Mouse (Mus musculus): ENCODE measurements around the gene Rfc2. TPM values are rescaled to one million over a fixed set of nuclear protein-coding genes. Genes with fewer than 3 reads are reported as not detected.
A peak's percentile ranks its signal among the peaks of the same experiment; 100 is the strongest.
"Not testable (repeated sequence)": the region's sequence is repeated elsewhere in the genome, so short reads cannot be mapped to it uniquely, and the experiment has no call there.

Gene Rfc2
- polyA plus RNA-seq, 2 experiments, result 102 to 180 TPM

GRCm38 (mm10) chr5:134646461-134646860 lies 65.3 kb downstream of the Rfc2 start:
- Histone ChIP-seq H3K4me1 (replicated peaks; ENCODE audit: control insufficient read depth in 2 of 2, insufficient read depth in 2 of 2, low read length in 1 of 2) (peaks cover 0 to 3% of the 10 kb centered on the region in 2 experiments; a peak in 2 of 4 replicates), H3K27ac (no peak overlapping the region), H3K4me3 (ENCODE audit: insufficient read depth in 1 of 2, low read depth in 2 of 2, low read length in 2 of 2) (no peak overlapping the region), H3K36me3 (replicated peaks; ENCODE audit: control insufficient read depth, insufficient read depth, low read depth) (no peaks in the 10 kb centered on the region), H3K4me2 (ENCODE audit: low read depth) (no peak overlapping the region), H3K9me3 (ENCODE audit: control insufficient read depth, low read length) (no peaks in the 10 kb centered on the region), H3K9ac (replicated peaks) (no peak overlapping the region), H3K27me3 (ENCODE audit: control insufficient read depth, insufficient read depth, low read length) (no peaks in the 10 kb centered on the region)
- WGBS (ENCODE audit: insufficient replicate concordance), result 52% methylated on average over 4 of the region's 4 CpGs
- TF ChIP-seq CTCF (IDR thresholded peaks at IDR 0.05; ENCODE audit: low read depth), result peak; percentile 19; the same call in 1 of the 2 replicates
- TF ChIP-seq EP300 (IDR thresholded peaks at IDR 0.05; ENCODE audit: low read depth), result no peak
- DNase-seq (ENCODE audit: low read depth in 3 of 3, low spot score in 3 of 3), result no peak
- ATAC-seq (ENCODE audit: insufficient read depth), result no peak

- 0 out of 2 replicates have a peak, but pooled peaks have one; percentile 14 for ATAC-seq (ENCODE audit: insufficient read depth)
- DNase-seq (ENCODE audit: low read depth in 3 of 3, low spot score in 3 of 3), result no peak
These were observed 66.2 kb downstream of the Rfc2 start for GRCm38 (mm10) chr5:134647394-134647793.

GRCm38 (mm10) chr5:134648976-134649375 lies 67.8 kb downstream of the Rfc2 start:
- 55% methylated on average over 3 of the region's 4 CpGs for WGBS (ENCODE audit: insufficient replicate concordance)

More at GRCm38 (mm10) chr5:134647394-134647793, 66.2 kb downstream of the Rfc2 start:
- no peak overlapping the region for H3K9ac ChIP-seq (replicated peaks)
- H3K4me3 ChIP-seq (ENCODE audit: insufficient read depth in 1 of 2, low read depth in 2 of 2, low read length in 2 of 2), result no peak overlapping the region
- H3K36me3 ChIP-seq (replicated peaks; ENCODE audit: control insufficient read depth, insufficient read depth, low read depth), result no peaks in the 10 kb centered on the region
- H3K9me3 ChIP-seq (ENCODE audit: control insufficient read depth, low read length), result no peaks in the 10 kb centered on the region
- H3K4me1 ChIP-seq (replicated peaks; ENCODE audit: control insufficient read depth in 2 of 2, insufficient read depth in 2 of 2, low read length in 1 of 2), result peaks cover 0 to 3% of the 10 kb centered on the region in 2 experiments; a peak in 2 of 4 replicates
- no peak overlapping the region for H3K4me2 ChIP-seq (ENCODE audit: low read depth)
- TF ChIP-seq EP300 (IDR thresholded peaks at IDR 0.05; ENCODE audit: low read depth), result no peak
- TF ChIP-seq CTCF (IDR thresholded peaks at IDR 0.05; ENCODE audit: low read depth), result no peak
- no peak overlapping the region for H3K27ac ChIP-seq
- no peaks in the 10 kb centered on the region for H3K27me3 ChIP-seq (ENCODE audit: control insufficient read depth, insufficient read depth, low read length)
- WGBS (ENCODE audit: insufficient replicate concordance), result 48% methylated on average over 2 of the region's 2 CpGs

GRCm38 (mm10) chr5:134650926-134651325 lies 69.8 kb downstream of the Rfc2 start:
- Histone ChIP-seq H3K4me3 (ENCODE audit: insufficient read depth in 1 of 2, low read depth in 2 of 2, low read length in 2 of 2) (no peak overlapping the region), H3K9ac (replicated peaks) (no peak overlapping the region), H3K4me2 (ENCODE audit: low read depth) (no peak overlapping the region), H3K4me1 (replicated peaks; ENCODE audit: control insufficient read depth in 2 of 2, insufficient read depth in 2 of 2, low read length in 1 of 2) (no peaks in the 10 kb centered on the region), H3K27me3 (ENCODE audit: control insufficient read depth, insufficient read depth, low read length) (no peaks in the 10 kb centered on the region), H3K9me3 (ENCODE audit: control insufficient read depth, low read length) (no peaks in the 10 kb centered on the region), H3K36me3 (replicated peaks; ENCODE audit: control insufficient read depth, insufficient read depth, low read depth) (no peaks in the 10 kb centered on the region), H3K27ac (no peak overlapping the region)
- WGBS (ENCODE audit: insufficient replicate concordance), result 30% methylated on average over 4 of the region's 5 CpGs
- ATAC-seq (ENCODE audit: insufficient read depth), result no peak
- DNase-seq (ENCODE audit: low read depth in 3 of 3, low spot score in 3 of 3), result peak in 2 of 3 experiments; percentile 34 to 36
- TF ChIP-seq CTCF (IDR thresholded peaks at IDR 0.05; ENCODE audit: low read depth) (peak; percentile 88), EP300 (IDR thresholded peaks at IDR 0.05; ENCODE audit: low read depth) (no peak)

More at GRCm38 (mm10) chr5:134648976-134649375, 67.8 kb downstream of the Rfc2 start:
- ATAC-seq (ENCODE audit: insufficient read depth); H3K9me3 ChIP-seq (ENCODE audit: control insufficient read depth, low read length); H3K4me2 ChIP-seq (ENCODE audit: low read depth); H3K27ac ChIP-seq; H3K27me3 ChIP-seq (ENCODE audit: control insufficient read depth, insufficient read depth, low read length); DNase-seq (ENCODE audit: low read depth in 3 of 3, low spot score in 3 of 3); H3K4me1 ChIP-seq (replicated peaks; ENCODE audit: control insufficient read depth in 2 of 2, insufficient read depth in 2 of 2, low read length in 1 of 2); H3K4me3 ChIP-seq (ENCODE audit: insufficient read depth in 1 of 2, low read depth in 2 of 2, low read length in 2 of 2); H3K9ac ChIP-seq (replicated peaks); H3K36me3 ChIP-seq (replicated peaks; ENCODE audit: control insufficient read depth, insufficient read depth, low read depth): not testable (repeated sequence)

Small RNA genes lying within 50 kb of the gene (microRNA-seq; reads per million reads assigned to microRNA genes)
- not detected for gene Mir7228

Other genes with a start within 250 kb of the Rfc2 start
- gene Gtf2ird1, start 124.7 kb upstream of the Rfc2 start, polyA plus RNA-seq (2012; rRNA removed), result 7.5 and 7.9 TPM in 2 replicates
- gene Gtf2ird1, start 124.7 kb upstream of the Rfc2 start, polyA plus RNA-seq (2014; fragmentation: Nextera tagmentation; extraction: Ambion mirVana), result 8.4 and 9.7 TPM in 2 replicates
- 1.5 and 1.8 TPM in 2 replicates for gene Clip2, start 28.9 kb upstream of the Rfc2 start, polyA plus RNA-seq (2012; rRNA removed)
- gene Clip2, start 28.9 kb upstream of the Rfc2 start, polyA plus RNA-seq (2014; fragmentation: Nextera tagmentation; extraction: Ambion mirVana), result 0.36 and 0.47 TPM in 2 replicates
- not detected in 2 replicates for gene Syna, start 21.2 kb upstream of the Rfc2 start, polyA plus RNA-seq (2012; rRNA removed)
- not detected in 2 replicates for gene Syna, start 21.2 kb upstream of the Rfc2 start, polyA plus RNA-seq (2014; fragmentation: Nextera tagmentation; extraction: Ambion mirVana)
- 1.5 and 1.8 TPM in 2 replicates for gene Lat2, start 33.7 kb downstream of the Rfc2 start, polyA plus RNA-seq (2012; rRNA removed)
- gene Lat2, start 33.7 kb downstream of the Rfc2 start, polyA plus RNA-seq (2014; fragmentation: Nextera tagmentation; extraction: Ambion mirVana), result 1.3 and 1.7 TPM in 2 replicates
- gene Eif4h, start 58.1 kb downstream of the Rfc2 start, polyA plus RNA-seq (2012; rRNA removed), result 91.2 and 110 TPM in 2 replicates
- 148 and 167 TPM in 2 replicates for gene Eif4h, start 58.1 kb downstream of the Rfc2 start, polyA plus RNA-seq (2014; fragmentation: Nextera tagmentation; extraction: Ambion mirVana)
- gene Limk1, start 107.2 kb downstream of the Rfc2 start, polyA plus RNA-seq (2012; rRNA removed), result 1.9 and 2.2 TPM in 2 replicates
- gene Limk1, start 107.2 kb downstream of the Rfc2 start, polyA plus RNA-seq (2014; fragmentation: Nextera tagmentation; extraction: Ambion mirVana), result 0.89 and 0.92 TPM in 2 replicates
- 3.5 and 3.6 TPM in 2 replicates for gene Eln, start 166.0 kb downstream of the Rfc2 start, polyA plus RNA-seq (2012; rRNA removed)
- 1.7 and 2.1 TPM in 2 replicates for gene Eln, start 166.0 kb downstream of the Rfc2 start, polyA plus RNA-seq (2014; fragmentation: Nextera tagmentation; extraction: Ambion mirVana)

All from liver, embryonic 14.5 days (tissue).